Mouse (Mus musculus) c-Kit-negative CD71-positive TER-119-positive erythroid progenitor cells, embryonic 14.5 days (primary cell): ENCODE results near the gene Otp.

Experiments used
- DNase-seq: peaks from one replicate; pipeline ENCODE4 v3.0.0-alpha.2; 2013; ENCODE audit warnings: low read depth, low spot score

Otp gene

GRCm38 (mm10) chr13:94873111-94874038 lies 2.0 kb upstream of the Otp start:
- DNase-seq, result no peak

- DNase-seq, result no peak
Measured at GRCm38 (mm10) chr13:94874039-94874425, 1.4 kb upstream of the Otp start.

GRCm38 (mm10) chr13:94874656-94875395 lies 576 bp upstream of the Otp start:
- no peak for DNase-seq

- DNase-seq, result no peak
Measured at GRCm38 (mm10) chr13:94876286-94877210, 1.1 kb downstream of the Otp start.

GRCm38 (mm10) chr13:94877211-94877590 lies 1.8 kb downstream of the Otp start:
- DNase-seq, result no peak

- no peak for DNase-seq
Measured at GRCm38 (mm10) chr13:94877991-94878745, 2.8 kb downstream of the Otp start.

- DNase-seq, result no peak
Measured at GRCm38 (mm10) chr13:94881201-94881600, 5.8 kb downstream of the Otp start.

- no peak for DNase-seq
Measured at GRCm38 (mm10) chr13:94882221-94882620, 6.8 kb downstream of the Otp start.

- no peak for DNase-seq
Measured at GRCm38 (mm10) chr13:94882711-94883145, 7.3 kb downstream of the Otp start.

- no peak for DNase-seq
Measured at GRCm38 (mm10) chr13:94883163-94883965, 8.0 kb downstream of the Otp start.

- DNase-seq, result no peak
Measured at GRCm38 (mm10) chr13:94883966-94884960, 8.9 kb downstream of the Otp start.

- DNase-seq, result no peak
Measured at GRCm38 (mm10) chr13:94885291-94886235, 10.2 kb downstream of the Otp start.

GRCm38 (mm10) chr13:94907841-94908240 lies 32.4 kb downstream of the Otp start:
- no peak for DNase-seq

GRCm38 (mm10) chr13:94912961-94913360 lies 37.6 kb downstream of the Otp start:
- no peak for DNase-seq

GRCm38 (mm10) chr13:94915654-94916053 lies 40.3 kb downstream of the Otp start:
- no peak for DNase-seq

- DNase-seq, result no peak
Measured at GRCm38 (mm10) chr13:94928086-94928485, 52.7 kb downstream of the Otp start.
